Mouse (Mus musculus) frontal cortex, postnatal 25 days (tissue): ENCODE measurements at regions not wholly inside any gene's neighbourhood (a gene's known extent, or its start where the extent isn't known, plus 50 kb on each side); places are given as distances from the start of the nearest gene placed in this dataset.
A peak's percentile ranks its signal among the peaks of the same experiment; 100 is the strongest.

ENCODE experiments used
- DNase-seq, 2 experiments: peaks; one replicate each; pipeline ENCODE4 v3.0.0; 2022; ENCODE audit warnings: low spot score in 2 of 2

DNA sequence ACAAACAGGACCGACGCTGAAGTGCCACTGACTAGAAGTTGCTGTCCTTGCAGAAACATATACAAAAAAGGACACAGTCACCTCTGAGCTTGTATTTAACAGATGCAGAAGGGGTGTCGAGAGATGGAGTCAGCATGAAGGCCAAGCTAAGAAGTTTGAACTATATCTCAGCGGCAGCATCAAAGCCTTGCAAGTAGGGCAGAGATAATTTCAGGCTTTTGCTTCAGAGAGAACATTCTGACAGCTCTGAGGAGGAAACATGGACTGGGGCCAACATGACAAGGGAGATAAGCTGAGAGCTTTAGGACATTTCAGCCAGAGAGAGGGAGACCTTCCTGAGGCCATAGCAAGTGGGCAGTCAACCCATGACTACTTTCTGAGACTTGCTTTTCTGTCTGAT, 856.7 kb downstream of the Epha4 start:
- DNase-seq, result no peak

DNA sequence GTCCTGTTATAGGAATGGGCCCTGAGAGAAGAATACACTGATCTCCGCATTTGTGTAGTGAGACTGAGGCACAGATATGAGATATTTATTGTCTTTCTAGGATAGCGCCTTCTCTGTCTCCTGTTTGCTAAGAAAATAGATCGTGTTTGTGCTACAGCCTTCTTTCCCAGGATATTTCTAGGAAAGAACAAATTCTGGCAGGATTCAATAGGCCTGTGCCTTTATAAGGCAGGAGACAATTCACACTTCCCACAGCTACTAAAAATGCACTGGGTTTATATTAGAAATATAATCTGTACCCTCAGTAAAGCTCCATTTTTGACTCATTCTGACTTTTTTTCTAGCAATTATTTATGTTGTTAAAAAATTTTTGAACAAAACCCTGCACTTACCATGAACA, 854.7 kb downstream of the Epha4 start:
- DNase-seq, result no peak

DNA sequence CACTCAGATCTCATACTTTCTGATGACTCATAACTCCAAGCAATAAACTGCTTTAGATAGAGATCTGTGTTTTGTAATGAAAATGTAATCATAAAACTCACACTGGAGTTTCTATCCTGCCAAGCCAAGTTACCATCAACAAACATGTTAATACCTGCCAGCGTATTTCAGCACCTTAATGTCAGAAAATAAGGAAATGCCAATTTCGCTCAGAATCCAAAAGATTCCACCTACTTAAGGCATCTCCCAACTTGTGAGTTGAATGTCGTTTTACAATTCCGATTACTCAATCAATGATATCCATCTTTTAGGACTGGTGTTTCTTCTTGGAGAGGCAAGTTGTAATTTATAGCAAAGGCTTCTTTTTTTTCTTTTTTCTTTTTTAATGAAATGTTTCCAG, 850.5 kb downstream of the Epha4 start:
- no peak for DNase-seq

DNA sequence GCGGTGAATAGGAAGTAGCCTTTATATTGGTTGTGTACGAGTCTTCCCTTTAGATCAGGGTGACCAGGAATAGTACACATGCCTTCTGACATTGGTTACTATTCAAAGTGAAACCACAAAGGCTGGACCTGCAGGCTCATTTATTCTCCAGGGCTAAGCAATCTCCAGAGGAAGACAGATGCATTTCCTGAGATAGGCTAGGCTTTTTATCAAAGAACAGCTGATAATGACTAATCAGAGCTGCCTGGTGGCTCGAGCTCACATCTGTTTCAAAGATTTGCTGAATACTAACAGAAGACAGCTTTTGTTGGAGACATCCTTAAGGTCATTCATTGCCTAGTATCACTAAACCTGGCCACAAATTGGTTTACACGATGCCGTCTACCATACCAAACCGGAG, 838.1 kb downstream of the Epha4 start:
- DNase-seq, result no peak

DNA sequence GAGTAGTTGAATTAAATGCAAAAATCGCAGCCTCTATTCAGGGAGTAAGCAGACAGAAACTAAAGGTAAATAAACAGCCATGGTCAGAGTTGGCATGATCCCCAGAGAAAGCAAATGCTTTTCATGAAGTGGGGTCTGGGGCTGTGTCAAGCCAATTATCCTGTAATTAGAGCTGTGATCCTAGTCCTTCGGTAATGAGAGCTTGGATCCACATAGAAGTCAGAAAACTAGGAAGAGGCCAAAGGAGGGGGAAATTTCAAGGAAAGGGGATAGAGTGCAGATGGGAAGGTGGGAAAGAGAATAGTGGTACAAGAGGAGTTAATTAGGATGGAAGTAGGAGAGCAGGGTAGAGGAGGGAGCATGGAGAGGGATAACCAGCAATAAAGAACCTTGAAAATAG, 809.3 kb downstream of the Epha4 start:
- no peak for DNase-seq

DNA sequence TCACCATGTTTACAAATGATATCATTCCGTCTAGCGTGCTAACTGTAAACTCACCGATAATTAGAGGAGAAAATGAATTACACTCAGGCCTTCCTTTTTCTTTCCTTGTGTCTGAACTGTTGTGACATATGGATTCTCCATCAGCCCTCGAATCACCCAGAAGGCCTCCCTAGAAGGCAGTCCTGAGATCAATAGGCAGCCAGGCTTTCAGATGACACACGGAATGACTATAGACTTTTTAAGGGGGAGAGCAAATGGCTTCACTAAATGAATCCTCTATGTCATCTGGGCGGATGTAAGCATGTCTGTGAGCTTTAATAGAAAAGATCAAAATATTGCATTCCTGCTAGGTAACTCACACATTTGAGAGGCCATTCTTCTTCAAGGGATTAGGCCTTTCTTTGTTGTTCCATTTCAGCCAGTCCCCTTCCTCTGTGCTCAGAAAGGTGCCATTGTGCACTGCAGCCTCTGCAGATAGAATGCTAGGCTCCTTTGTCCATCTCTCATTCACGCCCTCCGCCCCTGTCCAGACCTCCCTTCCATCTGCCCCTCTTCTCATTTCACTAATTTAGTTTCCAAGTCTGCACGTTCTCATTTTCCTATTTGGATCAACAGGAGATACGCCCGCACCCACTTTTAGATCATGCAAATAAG, 797.1 kb downstream of the Epha4 start:
- DNase-seq, result no peak

DNA sequence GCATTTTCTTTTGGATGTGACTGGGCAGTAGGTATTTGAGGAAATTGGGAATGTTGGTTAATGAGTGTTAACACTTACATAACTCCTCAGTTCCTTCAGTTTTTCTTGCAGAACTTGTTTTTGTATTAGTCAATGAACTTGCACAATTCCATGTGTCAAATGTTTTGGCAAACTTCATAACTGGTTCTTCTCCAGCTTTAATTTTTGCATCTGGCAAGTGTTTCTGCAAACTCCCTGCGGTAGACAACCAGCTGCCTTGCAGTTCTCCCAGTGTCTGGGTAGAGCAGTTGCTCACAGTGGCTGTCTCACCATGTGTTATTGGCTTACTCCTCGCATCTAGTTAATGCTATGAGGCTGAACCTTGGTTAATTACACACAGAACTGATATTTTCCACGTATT, 790.4 kb downstream of the Epha4 start:
- no peak for DNase-seq

DNA sequence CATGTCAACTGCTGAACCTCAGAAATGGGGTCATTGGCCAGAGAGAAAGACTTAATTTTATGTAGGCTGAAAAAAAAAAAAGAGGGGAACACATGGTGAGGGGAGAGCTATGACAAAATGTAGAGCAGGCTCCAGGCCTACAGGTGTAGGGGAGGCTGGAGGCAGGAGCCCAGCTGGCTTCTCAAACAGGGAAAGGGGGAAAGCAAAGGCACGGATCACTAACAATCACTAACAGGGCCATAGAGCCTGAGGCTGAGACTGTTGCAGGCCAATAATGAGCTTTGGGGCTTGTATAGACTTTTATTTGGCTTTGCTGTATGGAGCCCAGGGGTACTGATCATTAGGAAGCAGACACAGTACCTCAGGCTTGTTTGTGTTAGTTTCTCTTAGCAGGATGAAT, 777.9 kb downstream of the Epha4 start:
- no peak for DNase-seq

DNA sequence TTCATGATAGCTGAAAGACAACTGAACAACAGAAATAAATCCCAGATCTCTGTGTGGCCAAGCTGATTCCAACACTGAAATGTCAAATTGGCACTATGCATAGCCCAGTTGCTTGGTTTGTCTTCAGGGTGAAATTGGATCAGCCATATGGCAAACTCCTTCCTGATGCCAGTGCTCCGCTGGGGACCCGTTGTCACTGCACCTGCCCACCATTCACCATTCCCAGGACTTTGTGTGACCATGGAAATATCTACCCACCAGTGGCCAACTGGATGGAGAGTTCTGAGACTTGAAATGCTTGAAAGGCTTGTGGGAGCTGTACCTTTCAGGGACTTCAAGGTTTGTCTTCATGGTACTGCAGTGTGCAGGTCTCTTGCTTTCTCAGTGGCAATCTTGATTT, 777.2 kb downstream of the Epha4 start:
- no peak for DNase-seq

DNA sequence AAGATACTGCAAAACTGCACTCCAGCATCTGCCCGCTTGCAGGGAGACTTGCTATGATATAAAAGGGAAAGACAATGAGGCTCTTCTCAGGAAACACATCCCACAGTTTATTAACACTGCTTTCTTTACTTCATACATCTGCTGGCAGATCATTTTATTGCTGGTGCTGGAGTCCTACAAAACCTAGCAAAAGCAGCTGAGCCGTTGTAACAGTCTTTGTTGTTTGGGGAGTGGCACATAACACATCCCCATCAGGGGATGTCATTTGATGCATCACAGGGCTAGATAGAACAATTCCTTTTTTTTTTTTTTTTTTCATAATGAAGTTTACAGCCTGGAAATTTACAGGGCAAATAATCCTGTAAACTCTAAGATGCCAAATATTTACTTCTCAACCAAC, 742.2 kb downstream of the Epha4 start:
- DNase-seq, result no peak

DNA sequence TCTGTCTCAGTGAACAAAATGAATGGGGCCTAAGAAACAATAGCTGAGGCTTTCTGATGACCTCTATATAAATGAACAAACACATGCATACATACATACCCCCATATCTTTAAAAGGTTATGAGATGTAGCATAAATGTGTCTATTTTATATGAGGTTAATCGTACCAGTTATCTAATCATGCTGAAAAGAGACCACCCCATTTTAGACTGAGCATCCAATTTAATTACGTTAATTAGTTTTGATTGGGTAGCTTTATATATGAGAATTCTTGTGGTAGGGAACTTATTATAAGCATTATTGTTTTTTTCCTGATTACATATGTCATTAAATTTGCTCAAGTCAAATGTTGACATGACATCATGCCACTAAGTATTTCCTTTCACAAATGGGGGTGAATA, 728.0 kb downstream of the Epha4 start:
- DNase-seq, result no peak

DNA sequence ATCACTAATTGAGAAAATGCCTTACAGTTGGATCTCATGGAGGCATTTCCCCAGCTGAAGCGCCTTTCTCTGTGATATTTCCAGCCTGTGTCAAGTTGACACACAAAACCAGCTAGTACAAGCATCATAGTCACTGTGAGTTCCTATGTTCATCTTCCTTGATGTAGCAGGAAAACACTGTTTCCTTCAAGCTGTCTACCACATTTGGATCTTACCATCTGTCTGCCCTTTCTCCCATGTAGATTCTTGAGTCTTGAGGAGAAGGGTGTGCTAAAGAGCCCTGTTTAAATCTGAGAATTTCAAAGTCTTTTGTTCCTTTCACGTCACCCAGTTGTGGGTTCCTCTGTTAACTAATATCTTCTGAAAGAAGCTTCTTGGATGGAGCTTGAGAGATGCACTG, 721.5 kb downstream of the Epha4 start:
- DNase-seq, result no peak

DNA sequence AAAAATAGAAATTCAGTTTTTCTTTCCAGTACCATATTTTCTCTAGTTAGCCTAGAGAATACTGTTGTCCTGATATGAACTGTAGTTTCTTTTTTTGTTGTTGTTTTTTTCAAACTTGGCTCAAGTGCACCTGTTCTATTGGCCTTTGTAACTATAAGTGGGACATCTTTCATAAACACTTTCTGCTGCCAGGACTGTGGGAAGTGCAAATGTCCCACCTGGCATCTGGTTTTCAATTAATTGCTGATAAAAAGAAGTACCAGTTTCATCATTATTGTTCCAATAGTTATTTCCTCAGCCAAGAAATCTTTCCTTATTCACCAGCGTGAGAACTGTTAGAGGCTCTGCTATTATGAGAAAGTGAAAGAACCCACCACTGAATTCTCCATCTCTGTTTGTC, 695.0 kb downstream of the Epha4 start:
- no peak for DNase-seq

DNA sequence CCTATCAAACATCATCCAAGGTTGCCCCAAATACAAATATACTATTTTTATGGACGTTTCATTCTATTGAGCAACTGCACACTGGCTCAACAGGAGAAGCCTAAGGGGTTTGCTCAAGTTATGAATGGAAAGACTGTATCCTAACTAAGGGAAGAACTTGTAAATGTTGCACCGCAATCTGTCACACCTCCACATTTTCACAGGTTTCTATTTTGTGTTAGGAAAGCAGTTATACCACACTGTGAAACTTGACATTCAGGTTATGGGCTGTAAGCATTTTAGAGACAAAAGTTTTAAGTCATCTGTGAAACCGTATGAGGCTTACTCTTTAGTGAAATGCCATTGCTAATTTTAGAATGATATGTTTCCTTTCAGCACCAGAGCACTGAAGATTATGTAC, 693.3 kb downstream of the Epha4 start:
- DNase-seq, result no peak

DNA sequence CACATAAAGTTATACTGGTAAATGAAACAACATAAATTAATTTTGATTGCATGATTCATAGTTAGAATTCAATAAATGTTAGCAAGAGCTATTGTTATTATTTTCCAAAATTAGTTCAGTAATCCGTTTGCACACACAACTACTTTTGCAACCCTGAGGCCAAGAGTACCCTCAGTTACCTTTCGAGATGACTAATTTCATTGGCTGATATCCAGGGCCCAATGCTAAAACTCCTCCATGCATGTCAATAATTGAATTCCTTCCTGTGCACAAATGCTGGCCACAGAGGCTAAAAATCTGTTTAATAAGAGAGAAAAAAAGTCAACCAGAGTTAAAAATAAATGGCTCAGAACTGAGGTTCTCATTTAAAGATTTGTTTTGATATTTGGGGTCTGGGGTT, 685.2 kb downstream of the Epha4 start:
- no peak for DNase-seq

DNA sequence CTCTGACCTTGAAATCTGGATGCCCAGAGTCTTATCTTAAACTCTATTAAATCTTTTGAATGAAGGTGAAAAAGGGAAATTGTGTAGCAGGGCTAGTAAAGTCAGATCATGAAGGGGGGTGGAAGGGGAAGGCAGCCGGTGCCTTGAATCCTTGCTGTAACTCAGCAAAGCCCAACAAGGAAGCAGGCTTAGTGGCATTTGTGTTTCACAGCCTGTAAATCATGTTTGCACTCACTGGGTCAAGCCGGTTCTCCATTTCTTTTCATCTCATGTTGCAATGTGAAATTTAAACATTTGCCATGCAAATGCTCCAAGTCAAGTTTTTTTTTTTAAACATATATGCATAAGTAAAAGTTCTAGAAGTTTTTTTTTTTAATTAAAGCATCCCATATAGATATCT, 682.6 kb downstream of the Epha4 start:
- DNase-seq, result no peak

DNA sequence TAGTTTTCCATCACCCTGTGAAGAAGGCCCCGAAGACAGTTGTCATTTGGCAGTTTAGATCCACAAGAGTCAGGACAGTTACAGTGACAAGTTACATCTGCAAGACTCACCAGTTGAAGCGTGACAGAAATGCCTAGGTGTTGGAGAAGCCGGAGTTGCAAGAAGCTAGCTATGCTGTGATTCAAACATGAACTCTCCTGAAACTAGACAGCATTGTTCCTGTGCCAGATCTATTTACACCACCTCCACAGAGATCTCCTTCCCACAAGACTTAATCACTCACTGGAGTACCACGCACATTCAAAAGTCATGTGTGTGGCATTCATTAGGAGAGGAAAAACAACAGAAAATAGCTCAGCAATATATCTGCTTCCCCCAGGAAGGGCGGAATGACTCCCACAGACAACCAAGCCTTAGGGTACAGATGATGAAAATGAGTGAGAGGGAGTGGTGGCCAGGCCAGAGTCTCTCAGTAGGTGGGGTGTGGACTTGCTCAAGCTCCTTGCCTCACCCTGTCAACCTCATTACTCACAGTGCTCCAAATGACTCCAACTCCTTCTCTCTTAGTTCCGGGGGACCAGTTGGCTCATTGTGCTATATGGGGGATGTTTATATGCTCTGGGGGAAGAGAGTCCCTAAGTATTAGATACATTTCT, 679.7 kb downstream of the Epha4 start:
- DNase-seq, result no peak

DNA sequence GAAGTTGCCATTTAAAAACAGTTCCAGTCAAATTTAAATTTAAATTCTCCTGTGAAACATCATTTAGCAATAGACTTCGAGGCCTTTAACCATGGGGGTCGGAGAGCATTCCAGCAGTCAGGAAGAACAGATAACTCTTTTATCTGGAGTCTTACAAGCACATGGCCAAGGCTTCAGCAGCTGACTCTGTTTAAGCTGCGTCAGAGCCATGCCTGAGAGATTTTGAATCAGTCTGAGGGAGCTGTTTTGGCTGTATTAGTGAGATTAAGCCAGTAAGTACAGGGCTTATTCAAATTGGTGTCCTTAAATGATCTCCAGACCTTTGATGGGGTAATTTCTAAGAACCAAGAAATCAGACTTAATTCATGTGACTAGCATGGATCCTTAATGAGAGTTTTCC, 665.5 kb downstream of the Epha4 start:
- DNase-seq, result no peak

DNA sequence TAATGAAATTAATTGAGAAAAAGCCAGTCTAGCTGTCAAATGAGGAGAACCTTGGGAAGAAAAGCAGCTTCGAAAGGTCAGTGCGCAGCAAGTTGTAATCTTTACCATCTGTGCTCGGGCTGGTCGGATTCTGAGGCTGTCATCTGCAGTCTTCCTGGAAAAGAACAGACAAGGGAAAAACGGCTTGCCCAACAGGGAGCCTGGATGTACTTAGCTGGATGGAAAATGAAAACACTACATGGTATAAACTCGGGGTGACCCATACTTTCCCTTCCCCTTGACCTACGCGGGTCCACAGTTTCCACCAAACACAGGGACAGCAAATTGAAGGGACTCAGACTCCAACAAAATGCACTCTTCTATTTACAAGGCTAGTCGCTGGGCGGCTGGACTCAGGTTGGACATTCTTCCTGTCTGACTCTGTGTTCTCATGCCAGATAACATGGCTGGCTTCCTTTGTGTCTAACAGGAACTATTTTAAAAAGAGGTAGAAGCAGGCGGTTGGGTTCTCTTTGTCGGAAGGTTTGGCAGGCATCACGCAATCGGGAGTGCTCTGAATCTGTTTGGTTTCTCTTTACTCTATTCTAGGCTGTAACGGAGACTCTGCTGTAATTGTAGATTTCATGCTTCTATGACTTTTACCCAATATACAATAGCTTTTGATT, 648.5 kb downstream of the Epha4 start:
- peak in 1 of 2 experiments; percentile 3 for DNase-seq

DNA sequence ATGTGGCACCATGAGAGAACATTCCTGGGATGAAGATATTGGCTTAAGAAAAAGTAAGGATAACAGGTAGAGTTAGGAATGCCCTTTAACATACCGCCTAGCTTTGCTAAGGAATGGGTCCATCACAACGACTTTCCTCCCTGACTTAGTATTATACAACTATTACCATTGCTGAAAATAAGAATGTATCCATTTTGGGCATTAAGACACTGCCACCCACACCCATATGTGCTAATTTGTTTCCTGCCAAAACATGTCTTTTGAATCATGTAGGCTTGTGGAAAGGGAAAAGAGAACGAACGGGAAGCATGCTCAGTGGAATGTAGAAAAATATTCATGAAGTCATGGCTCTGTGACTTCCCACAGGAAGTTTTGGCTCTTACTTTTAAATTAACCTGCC, 641.7 kb downstream of the Epha4 start:
- DNase-seq, result peak in 1 of 2 experiments; percentile 11

DNA sequence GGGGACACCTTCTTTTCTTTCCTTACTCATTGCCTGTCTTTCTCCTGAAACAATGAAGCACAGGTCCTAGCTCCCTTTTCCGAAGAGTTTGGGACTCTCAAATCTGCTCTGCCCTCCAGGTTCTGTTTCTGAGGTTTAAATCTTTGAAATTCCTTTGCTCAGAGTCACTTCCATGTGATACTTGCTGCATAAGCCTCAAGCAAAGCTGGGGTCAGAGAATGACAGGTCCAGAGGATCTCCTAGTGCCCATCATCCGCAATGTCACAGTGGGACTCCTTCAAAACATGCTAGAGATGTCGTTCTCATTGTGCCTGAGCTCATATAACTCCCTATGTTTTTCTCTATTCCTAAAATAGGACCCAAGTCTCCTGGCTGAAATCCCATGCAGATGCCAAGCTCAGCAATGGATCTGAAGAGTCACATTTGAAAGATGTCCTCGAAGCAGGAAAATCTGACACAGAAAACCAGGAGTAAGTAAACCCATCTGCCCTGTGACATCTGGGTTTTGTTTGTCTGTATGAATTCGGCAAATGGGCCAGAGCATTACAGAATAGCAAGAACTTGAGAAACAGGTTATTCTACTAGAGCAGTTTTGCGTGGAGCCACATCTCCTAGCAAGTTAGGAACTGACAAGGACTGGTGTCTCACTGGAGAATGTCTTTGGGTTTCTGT, 634.6 kb downstream of the Epha4 start:
- DNase-seq, result no peak

DNA sequence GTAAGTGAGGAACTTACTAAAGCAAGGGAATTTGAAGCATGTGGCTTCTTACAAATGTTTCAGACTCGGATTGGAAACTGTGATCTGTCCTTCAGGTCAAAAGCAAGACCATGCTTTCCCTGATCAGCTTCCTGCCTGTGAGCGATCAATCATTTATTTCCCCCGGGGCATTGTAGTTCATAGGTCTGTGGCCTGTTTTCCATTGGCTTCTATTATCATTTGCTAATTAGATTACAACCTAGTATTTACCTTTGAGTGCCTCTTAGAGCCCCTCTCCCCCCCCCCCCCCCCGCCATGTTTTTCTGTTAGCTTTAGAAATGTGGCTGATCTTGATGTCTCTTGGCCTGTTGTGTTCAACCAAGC, 634.1 kb downstream of the Epha4 start:
- DNase-seq, result no peak
